Mouse (Mus musculus) cerebellum, postnatal 25 days (tissue): Measurements from ENCODE around the gene Rtkn2.
"Not testable (repeated sequence)": the region's sequence is repeated elsewhere in the genome, so short reads cannot be mapped to it uniquely, and the experiment has no call there.

Experiments
- DNase-seq, 2 experiments: peaks; one replicate each; pipeline ENCODE4 v3.0.0; 2021; ENCODE audit warnings: mixed read lengths in 2 of 2

Gene Rtkn2

GRCm38 (mm10) chr10:68079910-68080670 lies 100.7 kb downstream of the Rtkn2 start:
- DNase-seq = no peak

GRCm38 (mm10) chr10:68081712-68082111 lies 102.3 kb downstream of the Rtkn2 start:
- peak in 1 of 2 experiments; percentile 21 for DNase-seq

GRCm38 (mm10) chr10:68085574-68085973 lies 106.2 kb downstream of the Rtkn2 start:
- no peak for DNase-seq

- no peak for DNase-seq
Observed at GRCm38 (mm10) chr10:68086973-68087372, 107.6 kb downstream of the Rtkn2 start.

- no peak for DNase-seq
Observed at GRCm38 (mm10) chr10:68087722-68088121, 108.4 kb downstream of the Rtkn2 start.

- DNase-seq = peak in 1 of 2 experiments; percentile 36
Observed at GRCm38 (mm10) chr10:68089435-68090196, 110.2 kb downstream of the Rtkn2 start.

- peak; percentile 68 to 85 for DNase-seq
Observed at GRCm38 (mm10) chr10:68090197-68090535, 110.8 kb downstream of the Rtkn2 start.

GRCm38 (mm10) chr10:68090544-68090943 lies 111.2 kb downstream of the Rtkn2 start:
- no peak for DNase-seq

- no peak for DNase-seq
Observed at GRCm38 (mm10) chr10:68091011-68091410, 111.6 kb downstream of the Rtkn2 start.

GRCm38 (mm10) chr10:68091840-68092239 lies 112.5 kb downstream of the Rtkn2 start:
- DNase-seq = no peak

GRCm38 (mm10) chr10:68093496-68093895 lies 114.1 kb downstream of the Rtkn2 start:
- DNase-seq = no peak

GRCm38 (mm10) chr10:68095136-68095535 lies 115.8 kb downstream of the Rtkn2 start:
- DNase-seq = no peak

- DNase-seq = no peak
Observed at GRCm38 (mm10) chr10:68096395-68096794, 117.0 kb downstream of the Rtkn2 start.

- DNase-seq = no peak
Observed at GRCm38 (mm10) chr10:68097821-68098675, 118.7 kb downstream of the Rtkn2 start.

GRCm38 (mm10) chr10:68099801-68100200 lies 120.4 kb downstream of the Rtkn2 start:
- DNase-seq = not testable (repeated sequence)

- no peak for DNase-seq
Observed at GRCm38 (mm10) chr10:68100506-68100905, 121.1 kb downstream of the Rtkn2 start.

- no peak for DNase-seq
Observed at GRCm38 (mm10) chr10:68101251-68101650, 121.9 kb downstream of the Rtkn2 start.

GRCm38 (mm10) chr10:68102566-68102965 lies 123.2 kb downstream of the Rtkn2 start:
- DNase-seq = no peak

GRCm38 (mm10) chr10:68103078-68103855 lies 123.9 kb downstream of the Rtkn2 start:
- no peak for DNase-seq

GRCm38 (mm10) chr10:68103988-68104387 lies 124.6 kb downstream of the Rtkn2 start:
- no peak for DNase-seq

- DNase-seq = no peak
Observed at GRCm38 (mm10) chr10:68104481-68104880, 125.1 kb downstream of the Rtkn2 start.
